Mouse (Mus musculus) T-helper 17 cell (primary cell): Measurements from ENCODE around the gene Cyp3a57.
"Not testable (repeated sequence)": the region's sequence is repeated elsewhere in the genome, so short reads cannot be mapped to it uniquely, and the experiment has no call there.

Experiments used
- in situ Hi-C, 2 experiments: fragments of 300-600 bp; cut with MboI, MseI; formaldehyde crosslinking; loops; 1 replicate in 1 of 2; 2 replicates in 1 of 2; pipeline ENCODE4 v1.15.1; 2025; ENCODE audit warnings: high pct_unique_total_duplicates in 2 of 2

Cyp3a57 gene

GRCm38 (mm10) chr5:145344941-145345340 lies at the start of gene Cyp3a57:
Gene Cyp3a57 (plus strand): TSS chr5:145345279.
- in situ Hi-C loops: no loop called here

- in situ Hi-C loops: no loop called here
These were observed 44.6 kb upstream of the Cyp3a57 start for GRCm38 (mm10) chr5:145300469-145300868.

- in situ Hi-C loops: not testable (repeated sequence)
These were observed 43.3 kb upstream of the Cyp3a57 start for GRCm38 (mm10) chr5:145301796-145302195.

GRCm38 (mm10) chr5:145302424-145302823 lies 42.7 kb upstream of the Cyp3a57 start:
- in situ Hi-C loops: no loop called here

- in situ Hi-C loops: not testable (repeated sequence)
These were observed 38.1 kb upstream of the Cyp3a57 start for GRCm38 (mm10) chr5:145306953-145307352.

GRCm38 (mm10) chr5:145307811-145308210 lies 37.3 kb upstream of the Cyp3a57 start:
- in situ Hi-C loops: not testable (repeated sequence)

GRCm38 (mm10) chr5:145313845-145314244 lies 31.2 kb upstream of the Cyp3a57 start:
- in situ Hi-C loops: no loop called here

- in situ Hi-C loops: no loop called here
These were observed 27.9 kb upstream of the Cyp3a57 start for GRCm38 (mm10) chr5:145317141-145317540.

- in situ Hi-C loops: not testable (repeated sequence)
These were observed 6.3 kb upstream of the Cyp3a57 start for GRCm38 (mm10) chr5:145338756-145339155.

GRCm38 (mm10) chr5:145349697-145350096 lies 4.6 kb downstream of the Cyp3a57 start:
- in situ Hi-C loops: no loop called here

GRCm38 (mm10) chr5:145353081-145353480 lies 8.0 kb downstream of the Cyp3a57 start:
- in situ Hi-C loops: no loop called here

GRCm38 (mm10) chr5:145415416-145415815 lies 70.3 kb downstream of the Cyp3a57 start:
- in situ Hi-C loops: not testable (repeated sequence)

GRCm38 (mm10) chr5:145422287-145422686 lies 77.2 kb downstream of the Cyp3a57 start:
- in situ Hi-C loops: no loop called here

GRCm38 (mm10) chr5:145431004-145431403 lies 85.9 kb downstream of the Cyp3a57 start:
- in situ Hi-C loops: no loop called here

GRCm38 (mm10) chr5:145433688-145434087 lies 88.6 kb downstream of the Cyp3a57 start:
- in situ Hi-C loops: no loop called here
